Mouse (Mus musculus): Measurements from ENCODE around the gene Izumo1. TPM values are rescaled to one million over a fixed set of nuclear protein-coding genes. Genes with fewer than 3 reads are reported as not detected.

Gene Izumo1
- 2.0 TPM for polyA plus RNA-seq (2015; fragmentation: Illumina TruSeq; extraction: RNeasy Lipid Tissue Mini Kit (QIAGEN cat#74804); ENCODE audit: insufficient read depth, low read depth, low replicate concordance)

DNA sequence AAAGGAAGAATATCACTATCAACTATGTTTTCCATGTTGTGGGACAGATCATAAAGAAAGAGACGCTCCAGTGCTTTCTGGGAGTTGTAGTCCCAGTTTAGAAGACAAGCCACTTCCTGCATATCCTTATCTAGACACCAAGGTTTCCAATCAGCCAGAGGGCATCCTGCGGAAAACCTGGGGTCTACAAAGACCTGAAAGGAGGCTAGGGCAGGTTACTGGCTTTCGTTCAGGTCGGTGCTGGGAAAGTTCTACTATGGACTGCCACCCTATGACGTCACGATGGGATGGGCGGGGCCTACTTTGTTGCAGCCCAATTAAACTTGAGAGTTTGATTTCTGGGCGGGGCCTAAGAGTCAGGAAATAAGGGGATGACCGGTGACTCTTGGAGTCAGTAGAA is at the start of gene Izumo1:
Izumo1 (plus strand) TSS at position 369 of the 400 bp plus-strand sequence.

DNA sequence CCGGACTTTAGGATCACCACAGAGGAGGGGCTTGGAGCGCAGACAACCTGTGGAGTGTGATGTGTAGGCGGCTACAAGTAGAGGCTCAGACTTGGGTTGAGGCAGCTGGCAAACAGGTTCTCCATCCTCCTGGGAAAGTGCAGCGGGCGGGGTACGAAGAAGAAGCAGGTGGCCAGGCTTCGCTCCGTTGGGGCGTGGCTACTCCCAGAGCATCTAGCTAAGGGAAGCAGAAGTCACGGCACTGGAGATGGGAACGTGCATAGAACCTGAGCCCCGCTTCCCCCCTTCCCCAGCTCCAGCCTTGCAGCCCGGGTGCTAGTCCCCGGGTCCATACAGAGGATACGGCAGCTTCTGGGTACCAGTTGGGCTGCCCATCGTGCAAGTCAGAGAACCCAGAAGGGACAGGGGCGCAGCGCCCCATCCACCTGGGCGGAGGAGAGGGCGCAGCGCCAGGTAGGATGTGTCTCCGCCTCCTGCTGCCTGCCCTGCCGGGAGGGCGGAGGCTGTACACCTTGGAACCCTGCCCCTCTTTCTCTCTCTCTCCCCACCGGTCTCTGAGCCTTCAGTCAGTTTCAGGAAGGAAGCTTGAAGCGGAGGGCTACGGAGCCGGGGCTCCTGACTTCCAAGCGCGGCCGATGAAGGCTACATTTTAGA is 4.4 kb upstream of the Izumo1 start, which contains the start of gene Fut1:
Fut1 (plus strand) TSS at position 248 of the 654 bp plus-strand sequence.

DNA sequence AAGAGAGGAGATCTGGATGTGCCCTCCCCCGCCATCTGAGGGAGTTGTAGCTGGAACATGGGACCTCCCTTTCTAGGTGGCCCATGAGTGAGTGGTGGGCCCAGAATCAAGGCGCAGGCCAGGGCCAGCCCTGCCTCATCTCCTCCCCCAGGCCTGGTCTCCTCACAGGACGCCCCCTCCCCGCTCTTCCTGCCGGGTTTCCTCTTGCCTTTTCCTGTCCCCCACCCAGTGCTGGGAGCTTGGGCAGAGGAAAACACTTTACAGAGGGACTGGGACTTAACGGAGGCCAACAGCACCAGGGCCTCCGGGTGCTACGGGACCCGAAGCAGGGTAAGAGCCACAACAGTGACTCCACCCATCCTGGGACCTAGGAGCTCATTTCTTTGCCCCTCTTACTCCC is 5.7 kb downstream of the Izumo1 start, which contains the start of gene Rasip1:
Rasip1 (plus strand) TSS at position 228 of the 400 bp plus-strand sequence.

DNA sequence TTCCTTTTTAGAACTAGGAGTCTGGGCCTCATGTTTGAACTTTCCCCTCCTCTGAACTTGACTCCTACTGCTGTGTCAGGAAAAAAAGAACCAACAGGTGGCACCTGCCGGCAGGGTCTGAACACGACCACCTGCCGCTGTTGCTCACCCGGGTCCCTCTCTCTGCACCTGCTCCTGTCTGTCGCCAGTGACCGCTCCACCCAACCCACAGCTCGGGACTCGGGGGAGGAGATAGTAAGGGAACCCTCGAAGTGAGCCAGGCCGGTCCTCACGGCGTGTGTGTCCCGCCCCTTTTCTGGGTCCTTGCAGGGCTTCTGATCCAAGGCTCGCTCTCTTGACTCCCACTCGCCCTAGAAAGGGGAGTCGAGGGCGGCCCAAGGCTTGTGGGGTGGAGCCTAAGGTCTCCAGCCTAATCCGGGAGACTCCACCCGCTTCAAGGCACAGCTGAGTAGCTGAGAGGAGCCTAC is 18.0 kb downstream of the Izumo1 start, which contains the start of gene Mamstr:
Mamstr (plus strand) TSS at position 417 of the 467 bp plus-strand sequence.

DNA sequence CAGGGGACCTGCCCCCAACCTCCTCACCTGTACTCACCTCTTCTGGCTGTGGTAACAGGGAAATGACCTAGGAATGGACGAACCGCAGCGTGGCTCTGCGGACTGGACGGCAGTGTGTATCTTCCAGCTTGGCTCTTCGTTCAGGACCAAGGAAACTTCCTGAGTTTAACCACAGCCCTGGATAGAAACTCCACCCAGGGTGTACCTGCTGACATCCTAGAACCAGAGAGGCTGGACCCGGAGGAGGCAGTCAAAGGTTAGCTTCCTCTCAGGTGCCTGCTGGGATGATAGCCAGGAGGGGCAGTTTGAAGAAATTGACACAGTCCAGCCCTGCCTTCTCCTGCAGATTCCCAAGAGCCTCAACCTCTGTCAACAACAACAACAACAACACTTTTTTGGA is 44.5 kb downstream of the Izumo1 start, which contains the start of gene Fut2:
Fut2 (minus strand) TSS at position 234 of the 400 bp plus-strand sequence.

Other genes with a start within 250 kb of the Izumo1 start
- 230 TPM for gene Snrnp70, start 226.1 kb upstream of the Izumo1 start, polyA plus RNA-seq (2015; fragmentation: Illumina TruSeq; extraction: RNeasy Lipid Tissue Mini Kit (QIAGEN cat#74804); ENCODE audit: insufficient read depth, low read depth, low replicate concordance)
- gene Kcna7, start 216.2 kb upstream of the Izumo1 start, polyA plus RNA-seq (2015; fragmentation: Illumina TruSeq; extraction: RNeasy Lipid Tissue Mini Kit (QIAGEN cat#74804); ENCODE audit: insufficient read depth, low read depth, low replicate concordance), result not detected
- not detected for gene Ntf5, start 208.1 kb upstream of the Izumo1 start, polyA plus RNA-seq (2015; fragmentation: Illumina TruSeq; extraction: RNeasy Lipid Tissue Mini Kit (QIAGEN cat#74804); ENCODE audit: insufficient read depth, low read depth, low replicate concordance)
- gene Lhb, start 201.0 kb upstream of the Izumo1 start, polyA plus RNA-seq (2015; fragmentation: Illumina TruSeq; extraction: RNeasy Lipid Tissue Mini Kit (QIAGEN cat#74804); ENCODE audit: insufficient read depth, low read depth, low replicate concordance), result not detected
- gene Gys1, start 187.0 kb upstream of the Izumo1 start, polyA plus RNA-seq (2015; fragmentation: Illumina TruSeq; extraction: RNeasy Lipid Tissue Mini Kit (QIAGEN cat#74804); ENCODE audit: insufficient read depth, low read depth, low replicate concordance), result 3.9 TPM
- gene Ruvbl2, start 183.7 kb upstream of the Izumo1 start, polyA plus RNA-seq (2015; fragmentation: Illumina TruSeq; extraction: RNeasy Lipid Tissue Mini Kit (QIAGEN cat#74804); ENCODE audit: insufficient read depth, low read depth, low replicate concordance), result 11.0 TPM
- 893 TPM for gene Ftl1, start 161.9 kb upstream of the Izumo1 start, polyA plus RNA-seq (2015; fragmentation: Illumina TruSeq; extraction: RNeasy Lipid Tissue Mini Kit (QIAGEN cat#74804); ENCODE audit: insufficient read depth, low read depth, low replicate concordance)
- gene Bax, start 154.9 kb upstream of the Izumo1 start, polyA plus RNA-seq (2015; fragmentation: Illumina TruSeq; extraction: RNeasy Lipid Tissue Mini Kit (QIAGEN cat#74804); ENCODE audit: insufficient read depth, low read depth, low replicate concordance), result 42.0 TPM
- gene Tulp2, start 139.9 kb upstream of the Izumo1 start, polyA plus RNA-seq (2015; fragmentation: Illumina TruSeq; extraction: RNeasy Lipid Tissue Mini Kit (QIAGEN cat#74804); ENCODE audit: insufficient read depth, low read depth, low replicate concordance), result 1.5 TPM
- gene Gm45808, start 135.0 kb upstream of the Izumo1 start, polyA plus RNA-seq (2015; fragmentation: Illumina TruSeq; extraction: RNeasy Lipid Tissue Mini Kit (QIAGEN cat#74804); ENCODE audit: insufficient read depth, low read depth, low replicate concordance), result not detected
- 2.1 TPM for gene Dhdh, start 133.0 kb upstream of the Izumo1 start, polyA plus RNA-seq (2015; fragmentation: Illumina TruSeq; extraction: RNeasy Lipid Tissue Mini Kit (QIAGEN cat#74804); ENCODE audit: insufficient read depth, low read depth, low replicate concordance)
- 43.0 TPM for gene Nucb1, start 111.4 kb upstream of the Izumo1 start, polyA plus RNA-seq (2015; fragmentation: Illumina TruSeq; extraction: RNeasy Lipid Tissue Mini Kit (QIAGEN cat#74804); ENCODE audit: insufficient read depth, low read depth, low replicate concordance)
- gene Ppp1r15a, start 95.5 kb upstream of the Izumo1 start, polyA plus RNA-seq (2015; fragmentation: Illumina TruSeq; extraction: RNeasy Lipid Tissue Mini Kit (QIAGEN cat#74804); ENCODE audit: insufficient read depth, low read depth, low replicate concordance), result 14.2 TPM
- 3.5 TPM for gene Plekha4, start 95.5 kb upstream of the Izumo1 start, polyA plus RNA-seq (2015; fragmentation: Illumina TruSeq; extraction: RNeasy Lipid Tissue Mini Kit (QIAGEN cat#74804); ENCODE audit: insufficient read depth, low read depth, low replicate concordance)
- gene Hsd17b14, start 66.9 kb upstream of the Izumo1 start, polyA plus RNA-seq (2015; fragmentation: Illumina TruSeq; extraction: RNeasy Lipid Tissue Mini Kit (QIAGEN cat#74804); ENCODE audit: insufficient read depth, low read depth, low replicate concordance), result not detected
- gene Bcat2, start 51.7 kb upstream of the Izumo1 start, polyA plus RNA-seq (2015; fragmentation: Illumina TruSeq; extraction: RNeasy Lipid Tissue Mini Kit (QIAGEN cat#74804); ENCODE audit: insufficient read depth, low read depth, low replicate concordance), result 127 TPM
- 41.8 TPM for gene Fgf21, start 6.3 kb upstream of the Izumo1 start, polyA plus RNA-seq (2015; fragmentation: Illumina TruSeq; extraction: RNeasy Lipid Tissue Mini Kit (QIAGEN cat#74804); ENCODE audit: insufficient read depth, low read depth, low replicate concordance)
- 4.9 TPM for gene Fut1, start 4.5 kb upstream of the Izumo1 start, polyA plus RNA-seq (2015; fragmentation: Illumina TruSeq; extraction: RNeasy Lipid Tissue Mini Kit (QIAGEN cat#74804); ENCODE audit: insufficient read depth, low read depth, low replicate concordance)
- gene Rasip1, start 5.7 kb downstream of the Izumo1 start, polyA plus RNA-seq (2015; fragmentation: Illumina TruSeq; extraction: RNeasy Lipid Tissue Mini Kit (QIAGEN cat#74804); ENCODE audit: insufficient read depth, low read depth, low replicate concordance), result 11.1 TPM
- 2.2 TPM for gene Mamstr, start 18.2 kb downstream of the Izumo1 start, polyA plus RNA-seq (2015; fragmentation: Illumina TruSeq; extraction: RNeasy Lipid Tissue Mini Kit (QIAGEN cat#74804); ENCODE audit: insufficient read depth, low read depth, low replicate concordance)
- not detected for gene Fut2, start 44.6 kb downstream of the Izumo1 start, polyA plus RNA-seq (2015; fragmentation: Illumina TruSeq; extraction: RNeasy Lipid Tissue Mini Kit (QIAGEN cat#74804); ENCODE audit: insufficient read depth, low read depth, low replicate concordance)
- not detected for gene Ntn5, start 62.2 kb downstream of the Izumo1 start, polyA plus RNA-seq (2015; fragmentation: Illumina TruSeq; extraction: RNeasy Lipid Tissue Mini Kit (QIAGEN cat#74804); ENCODE audit: insufficient read depth, low read depth, low replicate concordance)
- not detected for gene Sec1, start 72.6 kb downstream of the Izumo1 start, polyA plus RNA-seq (2015; fragmentation: Illumina TruSeq; extraction: RNeasy Lipid Tissue Mini Kit (QIAGEN cat#74804); ENCODE audit: insufficient read depth, low read depth, low replicate concordance)
- gene Car11, start 78.0 kb downstream of the Izumo1 start, polyA plus RNA-seq (2015; fragmentation: Illumina TruSeq; extraction: RNeasy Lipid Tissue Mini Kit (QIAGEN cat#74804); ENCODE audit: insufficient read depth, low read depth, low replicate concordance), result 2.1 TPM
- gene Dbp, start 83.3 kb downstream of the Izumo1 start, polyA plus RNA-seq (2015; fragmentation: Illumina TruSeq; extraction: RNeasy Lipid Tissue Mini Kit (QIAGEN cat#74804); ENCODE audit: insufficient read depth, low read depth, low replicate concordance), result 5.6 TPM
- 401 TPM for gene Rpl18, start 93.6 kb downstream of the Izumo1 start, polyA plus RNA-seq (2015; fragmentation: Illumina TruSeq; extraction: RNeasy Lipid Tissue Mini Kit (QIAGEN cat#74804); ENCODE audit: insufficient read depth, low read depth, low replicate concordance)
- 9.0 TPM for gene Sphk2, start 96.2 kb downstream of the Izumo1 start, polyA plus RNA-seq (2015; fragmentation: Illumina TruSeq; extraction: RNeasy Lipid Tissue Mini Kit (QIAGEN cat#74804); ENCODE audit: insufficient read depth, low read depth, low replicate concordance)
- gene Fam83e, start 99.4 kb downstream of the Izumo1 start, polyA plus RNA-seq (2015; fragmentation: Illumina TruSeq; extraction: RNeasy Lipid Tissue Mini Kit (QIAGEN cat#74804); ENCODE audit: insufficient read depth, low read depth, low replicate concordance), result not detected
- gene Spaca4, start 104.0 kb downstream of the Izumo1 start, polyA plus RNA-seq (2015; fragmentation: Illumina TruSeq; extraction: RNeasy Lipid Tissue Mini Kit (QIAGEN cat#74804); ENCODE audit: insufficient read depth, low read depth, low replicate concordance), result not detected
- 4.6 TPM for gene Lmtk3, start 161.9 kb downstream of the Izumo1 start, polyA plus RNA-seq (2015; fragmentation: Illumina TruSeq; extraction: RNeasy Lipid Tissue Mini Kit (QIAGEN cat#74804); ENCODE audit: insufficient read depth, low read depth, low replicate concordance)
- gene Sult2b1, start 162.9 kb downstream of the Izumo1 start, polyA plus RNA-seq (2015; fragmentation: Illumina TruSeq; extraction: RNeasy Lipid Tissue Mini Kit (QIAGEN cat#74804); ENCODE audit: insufficient read depth, low read depth, low replicate concordance), result not detected
- gene Cyth2, start 192.8 kb downstream of the Izumo1 start, polyA plus RNA-seq (2015; fragmentation: Illumina TruSeq; extraction: RNeasy Lipid Tissue Mini Kit (QIAGEN cat#74804); ENCODE audit: insufficient read depth, low read depth, low replicate concordance), result 31.3 TPM
- not detected for gene Kcnj14, start 203.0 kb downstream of the Izumo1 start, polyA plus RNA-seq (2015; fragmentation: Illumina TruSeq; extraction: RNeasy Lipid Tissue Mini Kit (QIAGEN cat#74804); ENCODE audit: insufficient read depth, low read depth, low replicate concordance)
- gene Grwd1, start 209.1 kb downstream of the Izumo1 start, polyA plus RNA-seq (2015; fragmentation: Illumina TruSeq; extraction: RNeasy Lipid Tissue Mini Kit (QIAGEN cat#74804); ENCODE audit: insufficient read depth, low read depth, low replicate concordance), result 4.1 TPM

Data from pancreas, adult 10 weeks (tissue).